Mouse (Mus musculus) hindlimb bud, embryonic 11.5 days (tissue): ENCODE measurements around the gene Asgr1.

Experiments
- DNase-seq: peaks from one replicate; pipeline ENCODE4 v3.0.0-alpha.2; 2012; ENCODE audit warnings: low read depth, low spot score; ENCODE audit errors: extremely low spot score

Asgr1 gene

DNA sequence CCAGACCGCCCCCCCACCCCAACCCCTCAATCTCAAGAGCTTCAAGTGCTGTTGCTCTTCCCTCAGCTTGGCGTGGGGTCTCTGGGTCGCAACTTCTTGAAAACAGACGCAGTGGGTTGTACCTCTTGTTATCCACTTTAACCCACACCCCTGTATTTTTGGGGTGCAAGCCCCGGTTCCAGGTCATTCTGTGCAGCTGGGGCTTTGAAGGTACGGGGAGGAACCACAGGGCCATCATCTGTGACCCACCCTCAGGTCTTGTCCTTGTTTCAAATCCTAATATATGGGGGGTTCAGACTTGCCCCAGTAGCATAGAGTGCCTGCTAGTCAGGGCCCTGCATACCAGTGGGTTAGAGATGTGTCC lies 29.8 kb upstream of the Asgr1 start:
- DNase-seq = no peak

DNA sequence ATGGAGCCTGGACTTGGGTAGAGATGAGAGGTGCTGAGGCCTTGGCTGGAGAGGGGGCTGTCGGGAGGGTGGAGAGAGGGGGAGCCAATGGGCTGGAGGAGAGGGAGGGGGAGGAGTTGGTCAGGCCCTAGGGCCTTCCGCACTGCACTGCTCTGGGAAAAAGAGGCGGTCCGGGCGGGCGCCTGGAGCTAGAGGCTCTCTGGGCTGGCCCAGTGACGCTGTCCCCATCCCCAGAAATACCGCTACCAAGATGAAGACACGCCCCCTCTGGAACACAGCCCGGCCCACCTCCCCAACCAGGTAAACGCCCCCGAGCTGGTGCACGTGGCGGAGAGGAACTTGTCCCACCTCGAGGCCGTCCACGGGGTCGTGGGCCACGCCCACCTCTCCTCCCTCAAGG lies 27.2 kb upstream of the Asgr1 start:
- no peak for DNase-seq

DNA sequence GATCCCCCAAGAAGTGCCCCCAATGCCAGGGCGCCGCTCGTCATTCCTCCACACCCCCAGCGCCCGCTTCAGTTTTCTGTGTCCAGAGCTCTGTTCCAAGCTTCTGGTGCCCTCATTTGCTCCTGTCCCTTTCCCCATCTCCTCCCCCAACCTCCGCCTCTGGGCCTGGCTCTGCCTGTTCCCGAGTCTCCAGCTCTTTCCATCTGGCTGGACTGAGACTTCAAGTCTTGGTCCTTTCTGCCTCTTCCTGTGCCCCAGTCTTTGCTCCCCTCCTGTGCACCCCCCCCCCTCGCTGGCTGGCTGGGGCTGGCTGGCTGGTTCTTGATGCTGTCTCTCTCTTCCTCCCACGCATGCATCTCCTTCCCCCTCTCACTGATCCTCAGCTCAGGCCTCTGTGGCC lies 26.5 kb upstream of the Asgr1 start:
- no peak for DNase-seq

DNA sequence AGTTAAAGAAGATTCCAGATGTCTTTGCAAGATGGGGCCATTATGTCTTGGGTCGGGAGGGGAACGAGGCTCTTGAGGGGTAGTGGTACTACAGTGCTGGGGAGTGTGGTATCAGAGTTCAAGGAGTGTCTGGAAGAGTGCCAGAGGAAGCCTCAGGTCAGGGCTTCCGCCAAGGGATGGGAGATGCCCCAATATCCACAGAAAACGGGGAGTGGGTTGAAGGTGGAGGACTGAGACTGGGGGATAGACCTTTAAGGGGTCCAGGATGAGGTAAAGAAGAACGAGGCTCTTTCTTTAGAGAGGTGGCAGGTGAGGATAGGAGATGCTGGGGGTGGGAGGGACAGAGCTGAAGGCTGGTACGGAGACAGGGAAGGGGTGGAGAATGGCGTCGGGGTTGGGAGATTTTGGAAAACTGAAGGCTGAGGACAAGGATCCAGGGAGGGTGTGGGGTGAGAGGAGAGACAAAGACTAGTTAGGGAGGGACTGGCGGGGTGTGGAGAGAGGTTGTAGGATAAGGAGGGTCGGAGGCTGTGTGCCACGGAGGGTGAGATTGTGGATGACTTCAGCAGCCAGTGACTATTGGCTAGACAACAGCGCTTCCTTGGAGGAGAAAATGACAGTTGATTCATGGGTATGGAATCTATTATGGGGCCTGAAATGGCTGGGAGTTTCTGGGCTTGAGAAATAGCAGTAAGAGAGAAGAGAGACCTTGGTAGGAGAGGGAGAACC lies 25.3 kb upstream of the Asgr1 start:
- no peak for DNase-seq

DNA sequence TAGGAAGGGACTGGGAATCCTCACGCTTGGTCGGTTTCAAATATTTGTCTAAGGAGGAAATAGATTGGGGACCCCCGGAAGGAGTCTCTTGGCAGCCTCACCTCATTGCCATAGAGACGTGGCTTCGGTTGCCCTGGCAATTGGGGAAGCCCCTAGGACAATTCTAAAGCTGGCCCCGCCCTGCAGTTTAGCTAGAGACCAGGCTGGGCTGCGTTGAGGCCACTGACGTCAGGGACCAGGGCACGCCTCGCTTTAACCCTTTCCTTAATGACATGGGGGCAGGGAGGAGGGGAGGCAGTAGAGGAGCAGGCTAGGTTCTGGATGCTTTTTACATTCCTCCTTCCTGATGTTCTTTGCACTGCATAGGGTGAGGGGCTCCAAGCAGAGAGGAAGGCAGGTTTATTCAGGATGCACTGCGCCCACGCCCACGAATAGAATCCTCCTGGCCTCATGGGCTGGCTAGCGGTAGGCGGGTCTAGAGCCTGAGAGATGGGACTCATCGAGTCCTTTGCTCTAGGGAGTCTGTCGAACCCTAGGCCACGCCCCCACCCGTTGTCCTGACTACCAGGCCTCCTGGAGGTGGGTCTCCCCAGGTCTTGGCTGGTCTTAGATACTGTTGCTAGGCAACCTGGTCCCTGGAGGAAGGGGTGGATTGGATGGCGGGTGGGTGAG lies 24.6 kb upstream of the Asgr1 start:
- DNase-seq = peak; percentile 70

DNA sequence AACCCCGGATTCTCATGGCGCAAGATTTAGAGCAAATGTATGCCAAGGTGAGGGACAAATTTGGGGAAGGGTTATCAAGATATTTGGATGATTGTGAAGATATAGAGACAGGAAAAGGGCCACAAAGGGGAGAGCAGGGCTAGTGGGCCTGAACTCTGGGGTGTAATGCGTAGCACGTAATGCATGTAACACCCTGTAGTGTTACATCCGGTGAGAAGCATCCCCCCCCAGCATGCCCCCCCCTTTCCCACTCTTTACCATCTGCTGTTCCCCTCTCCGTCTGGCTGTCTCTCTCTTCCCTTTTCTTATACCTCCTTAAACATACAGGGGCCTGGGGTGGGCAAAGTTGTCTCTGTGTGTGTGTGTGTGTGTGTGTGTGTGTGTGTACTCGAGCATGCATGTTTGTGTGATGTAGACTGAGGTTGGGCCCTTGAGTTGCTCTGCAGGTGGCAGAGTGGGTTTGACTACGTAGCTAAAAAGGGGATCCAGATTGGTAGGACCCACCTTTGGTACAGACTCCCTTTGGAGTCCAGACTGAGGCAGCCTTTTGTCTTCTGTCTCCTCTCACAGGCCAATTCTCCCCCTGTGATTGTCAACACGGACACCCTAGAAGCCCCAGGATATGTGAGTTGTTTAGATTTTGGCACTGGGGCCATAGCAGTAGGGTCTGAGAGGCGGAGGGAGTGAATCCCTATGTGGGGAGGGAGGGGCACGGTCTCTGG lies 23.9 kb upstream of the Asgr1 start:
- DNase-seq = no peak

DNA sequence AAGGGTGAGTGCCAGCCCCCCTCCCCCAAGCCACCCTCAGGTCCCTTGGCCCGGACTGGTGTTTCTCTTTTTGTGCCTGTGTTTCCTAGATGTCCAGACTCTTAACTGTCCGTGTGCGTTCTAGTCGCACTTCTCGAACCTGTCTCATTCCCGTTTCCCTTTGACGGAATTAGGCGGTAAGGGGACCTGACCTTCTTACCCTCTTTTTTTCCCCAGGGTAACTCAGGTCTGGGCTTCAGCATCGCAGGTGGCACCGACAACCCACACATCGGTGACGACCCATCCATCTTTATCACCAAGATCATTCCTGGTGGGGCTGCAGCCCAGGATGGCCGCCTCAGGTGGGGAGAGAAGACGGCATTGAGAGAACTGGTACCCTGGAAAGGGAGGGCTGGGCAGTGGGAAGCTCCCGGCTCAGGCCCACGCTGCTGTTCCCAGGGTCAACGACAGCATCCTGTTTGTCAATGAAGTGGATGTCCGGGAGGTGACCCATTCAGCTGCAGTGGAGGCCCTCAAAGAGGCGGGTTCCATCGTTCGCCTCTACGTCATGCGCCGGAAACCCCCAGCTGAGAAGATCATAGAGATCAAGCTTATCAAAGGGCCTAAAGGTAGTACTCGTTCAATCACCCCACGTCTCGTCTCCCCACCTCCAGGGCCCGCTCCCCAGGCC lies 23.1 kb upstream of the Asgr1 start:
- DNase-seq = no peak

DNA sequence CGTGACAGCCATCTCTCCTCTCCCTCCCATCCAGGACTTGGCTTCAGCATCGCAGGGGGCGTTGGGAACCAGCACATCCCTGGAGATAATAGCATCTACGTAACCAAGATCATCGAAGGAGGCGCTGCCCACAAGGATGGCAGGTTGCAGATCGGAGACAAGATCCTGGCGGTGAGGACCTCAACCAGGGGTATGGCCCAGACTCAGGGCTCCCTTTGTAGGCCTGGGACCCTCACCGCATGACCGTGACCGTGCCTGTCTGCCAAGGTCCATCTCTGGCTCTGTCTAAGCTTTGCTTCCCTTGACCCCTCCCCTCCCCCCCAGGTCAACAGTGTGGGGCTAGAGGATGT lies 22.6 kb upstream of the Asgr1 start:
- no peak for DNase-seq

DNA sequence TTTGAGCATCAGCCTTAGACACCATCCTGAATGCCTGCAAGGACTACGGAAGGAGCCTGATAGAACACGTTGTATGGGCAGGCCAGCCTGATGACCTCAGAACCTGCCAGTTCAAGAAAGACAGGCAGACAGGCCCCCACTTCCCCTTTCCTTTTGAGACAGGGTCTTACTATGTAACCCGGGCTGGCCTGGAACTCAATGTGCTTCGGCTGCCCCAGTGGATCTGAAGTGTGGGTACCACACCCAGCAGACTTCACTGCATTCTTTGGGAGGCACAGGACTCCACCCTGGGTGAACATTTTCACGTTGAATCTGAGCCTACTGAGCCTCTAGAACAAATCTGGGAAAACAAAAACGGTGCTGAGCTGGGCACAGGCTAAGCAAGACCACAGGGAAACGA lies 15.7 kb upstream of the Asgr1 start:
- DNase-seq = no peak

DNA sequence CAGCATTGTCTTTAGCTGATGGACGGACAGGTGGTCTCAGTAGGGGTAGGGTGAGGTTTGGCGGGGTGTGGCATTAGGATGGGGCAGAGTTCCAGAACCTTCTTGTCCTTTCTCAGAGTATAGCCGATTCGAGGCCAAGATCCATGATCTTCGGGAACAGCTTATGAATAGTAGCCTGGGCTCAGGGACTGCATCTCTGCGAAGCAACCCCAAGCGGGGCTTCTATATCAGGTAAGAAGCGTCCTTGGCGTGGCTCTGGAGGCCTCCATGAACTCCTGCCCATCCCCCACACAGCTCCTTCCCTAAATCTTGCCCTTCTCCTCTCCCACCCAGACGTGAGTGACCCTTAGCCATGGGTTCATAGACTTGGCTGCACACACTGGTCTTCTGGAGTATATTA lies 14.3 kb upstream of the Asgr1 start:
- no peak for DNase-seq

DNA sequence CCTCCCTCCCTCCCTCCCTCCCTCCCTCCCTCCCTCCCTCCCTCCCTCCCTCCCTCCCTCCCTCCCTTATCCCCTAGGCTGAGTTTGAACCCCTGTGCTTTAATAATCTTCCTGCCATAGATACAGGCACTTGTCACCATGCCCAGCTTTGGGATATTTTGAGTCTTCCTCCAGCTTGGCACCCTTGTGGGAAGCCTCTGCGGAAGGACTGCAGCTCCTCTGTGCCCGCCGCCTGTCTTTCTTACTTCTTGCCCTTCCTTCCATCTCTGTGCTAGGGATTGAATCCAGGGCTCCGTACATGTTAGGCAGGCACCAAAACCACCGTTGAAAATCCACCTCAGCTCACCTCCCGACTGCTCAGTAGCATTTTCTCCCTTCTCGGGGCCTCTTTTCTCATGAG lies 13.7 kb upstream of the Asgr1 start:
- no peak for DNase-seq

DNA sequence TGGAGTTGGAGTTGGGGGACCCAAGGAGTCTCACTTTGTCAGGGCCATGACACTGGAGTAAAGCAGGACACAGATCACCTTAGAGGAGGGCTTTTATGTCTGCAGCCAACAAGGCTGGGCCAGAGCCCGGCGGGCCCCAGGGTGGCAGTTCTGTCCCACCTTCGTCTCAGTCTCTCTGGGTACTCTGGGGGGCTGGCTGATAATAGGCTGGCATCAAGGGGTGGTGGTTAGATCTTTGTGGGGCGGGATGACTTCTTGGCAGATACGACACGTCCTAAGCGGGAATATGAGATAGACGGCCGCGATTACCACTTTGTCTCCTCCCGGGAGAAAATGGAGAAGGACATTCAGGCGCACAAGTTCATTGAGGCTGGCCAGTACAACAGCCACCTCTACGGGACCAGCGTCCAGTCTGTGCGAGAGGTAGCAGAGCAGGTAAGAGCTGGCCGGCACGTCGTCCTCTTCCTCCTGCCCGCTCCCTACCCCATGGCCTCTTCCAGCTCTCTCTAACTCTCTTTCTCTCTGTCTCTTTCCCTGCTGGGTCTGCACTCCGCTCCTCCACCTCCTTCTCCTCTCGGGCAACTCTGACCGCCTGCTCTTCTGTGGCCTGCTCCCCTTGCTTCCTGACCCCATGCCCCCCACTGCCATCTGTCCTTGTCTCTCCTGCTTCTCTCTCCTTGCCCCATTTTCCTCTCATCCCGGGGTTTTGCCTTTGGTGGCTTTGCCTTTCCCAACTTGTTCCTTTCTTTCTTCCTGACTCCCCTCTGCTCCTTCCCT lies 11.4 kb upstream of the Asgr1 start:
- DNase-seq = no peak

DNA sequence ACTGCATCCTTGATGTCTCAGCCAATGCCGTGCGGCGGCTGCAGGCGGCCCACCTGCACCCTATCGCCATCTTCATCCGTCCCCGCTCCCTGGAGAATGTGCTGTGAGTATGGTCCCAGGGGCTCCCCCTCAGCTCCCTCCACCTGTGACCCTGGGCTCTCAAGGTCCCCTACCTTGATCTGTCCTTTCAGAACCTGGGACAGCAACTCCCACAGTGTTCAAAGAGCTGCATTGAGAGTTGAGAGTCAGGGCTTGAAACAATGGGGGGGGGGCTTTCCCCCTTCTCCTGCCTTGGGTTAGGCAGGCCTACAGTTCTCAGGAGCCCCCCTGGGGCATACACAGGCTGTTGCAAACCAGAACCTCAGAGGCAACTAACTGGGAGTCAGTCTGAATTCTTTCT lies 10.2 kb upstream of the Asgr1 start:
- DNase-seq = no peak

DNA sequence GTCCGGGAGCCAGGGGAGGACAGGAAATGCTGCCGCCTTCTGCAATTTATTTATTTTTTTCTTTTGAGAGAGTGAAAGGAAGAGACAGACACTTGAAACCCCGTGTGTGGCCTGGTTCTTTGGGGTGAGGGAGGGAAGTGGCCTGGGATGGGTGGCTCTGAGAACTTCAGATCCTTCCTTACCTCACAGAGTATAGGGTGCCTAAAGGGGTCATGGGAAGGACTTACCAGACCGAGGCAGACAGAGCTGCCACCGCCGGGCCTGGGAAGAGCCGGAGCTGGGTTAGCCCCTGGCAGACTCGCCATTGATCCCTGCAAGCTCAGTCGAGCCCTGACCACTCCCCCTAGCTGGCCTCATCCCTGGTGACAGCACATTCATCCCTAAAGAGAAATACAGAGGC lies 8.4 kb upstream of the Asgr1 start:
- no peak for DNase-seq

DNA sequence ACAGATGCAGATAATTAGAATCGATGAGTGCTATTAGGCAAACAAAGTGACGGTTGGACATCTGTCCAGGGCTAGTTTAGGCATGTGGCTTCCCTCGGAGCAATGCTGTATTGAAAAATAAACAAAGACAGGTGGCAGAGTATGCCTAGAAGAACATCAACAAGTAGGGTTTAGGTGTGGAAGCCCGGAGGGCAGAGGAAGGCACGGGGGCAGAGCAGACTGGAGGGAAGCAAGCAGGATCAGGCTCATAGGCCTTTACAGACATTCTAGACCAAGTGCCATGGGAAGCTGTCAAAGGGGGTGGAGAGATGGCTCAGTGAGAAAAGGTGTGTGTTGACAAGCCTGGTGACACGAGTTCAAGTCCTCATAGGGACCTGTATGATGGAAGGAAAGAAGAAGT lies 4.5 kb upstream of the Asgr1 start:
- DNase-seq = no peak

DNA sequence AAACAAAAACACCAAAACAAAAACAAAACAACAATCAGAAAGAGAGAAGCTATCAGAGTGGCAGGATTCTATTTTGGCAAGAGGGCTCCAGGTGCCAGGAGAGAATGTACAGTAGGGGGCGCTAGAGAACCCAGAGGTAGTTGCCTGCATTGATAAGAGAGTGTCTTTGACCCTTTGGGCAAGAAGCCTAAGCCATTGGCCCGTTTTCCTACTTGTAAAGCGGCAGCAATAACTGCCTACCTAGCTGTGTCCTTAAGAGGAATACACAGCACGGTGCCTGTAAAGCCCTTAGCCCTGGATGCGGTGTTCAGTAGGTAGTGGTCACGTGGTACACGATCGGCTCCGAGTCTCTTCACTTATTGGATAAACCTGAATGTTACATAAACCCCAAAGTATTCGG lies 4.1 kb upstream of the Asgr1 start:
- no peak for DNase-seq

DNA sequence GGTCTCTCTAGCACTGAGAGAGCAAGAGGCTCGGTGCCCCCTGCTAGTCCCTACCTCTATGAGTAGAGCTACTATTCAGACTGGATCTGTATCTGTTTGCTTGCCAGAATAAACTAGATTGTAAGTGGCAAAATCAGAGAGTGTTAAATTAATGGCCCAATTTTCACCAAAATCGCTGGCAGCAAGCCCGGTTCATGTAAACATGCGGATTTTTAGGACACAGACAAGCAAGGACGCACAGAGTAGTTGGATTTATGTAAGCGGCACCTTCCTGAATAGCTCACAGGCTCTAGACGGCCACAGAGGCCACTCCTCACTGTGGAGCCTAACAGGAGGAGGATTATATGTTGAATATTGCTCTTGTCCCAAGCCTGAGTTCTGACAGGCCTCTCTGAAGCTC lies 729 bp upstream of the Asgr1 start:
- no peak for DNase-seq

DNA sequence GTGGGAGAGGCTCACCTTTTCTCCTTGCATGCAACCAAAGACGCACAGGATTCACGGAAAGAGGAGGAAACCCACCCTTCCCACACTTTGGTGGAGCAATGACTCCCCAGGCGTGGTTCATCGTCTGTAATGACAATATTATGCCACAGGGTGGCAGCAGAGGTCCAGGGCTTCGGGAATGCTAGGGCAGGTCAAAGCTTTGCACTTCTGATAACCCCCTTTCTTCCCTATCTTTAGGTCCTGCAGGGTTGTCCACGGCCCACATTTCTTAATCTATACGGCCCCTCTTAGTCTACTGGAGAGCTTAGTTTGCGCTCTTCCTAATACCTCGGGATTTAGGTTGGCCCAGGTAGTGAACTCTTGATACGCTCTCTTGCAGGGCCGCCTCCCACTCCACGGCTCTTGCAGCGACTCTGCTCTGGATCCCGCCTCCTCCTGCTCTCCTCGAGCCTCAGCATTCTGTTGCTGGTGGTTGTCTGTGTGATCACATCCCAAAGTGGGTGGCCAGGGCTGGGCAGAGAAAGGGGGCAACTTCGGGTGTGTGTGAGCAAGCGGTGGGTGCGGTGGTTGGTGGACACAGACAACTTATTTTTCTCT lies 1.8 kb downstream of the Asgr1 start:
- peak; percentile 70 for DNase-seq

DNA sequence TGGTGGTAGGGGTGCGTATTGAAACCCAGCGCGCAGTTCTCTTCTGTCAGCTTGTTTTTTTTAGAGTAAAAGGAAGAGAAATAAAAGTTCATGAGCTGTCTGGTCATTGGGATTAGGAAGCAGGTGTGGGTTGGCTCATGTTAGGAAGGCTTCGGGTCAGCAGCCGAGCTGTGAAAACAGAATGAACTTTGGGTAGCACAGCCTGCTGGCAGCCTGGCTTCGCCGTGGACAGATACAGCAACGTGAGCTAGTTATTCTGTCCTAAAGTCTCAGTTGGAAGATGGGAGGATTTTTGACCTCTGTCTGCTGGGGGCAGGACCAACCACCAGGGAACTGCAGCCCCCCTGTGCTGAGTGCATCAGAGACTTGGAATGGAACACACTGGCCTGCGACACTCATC lies 3.9 kb downstream of the Asgr1 start:
- DNase-seq = no peak

DNA sequence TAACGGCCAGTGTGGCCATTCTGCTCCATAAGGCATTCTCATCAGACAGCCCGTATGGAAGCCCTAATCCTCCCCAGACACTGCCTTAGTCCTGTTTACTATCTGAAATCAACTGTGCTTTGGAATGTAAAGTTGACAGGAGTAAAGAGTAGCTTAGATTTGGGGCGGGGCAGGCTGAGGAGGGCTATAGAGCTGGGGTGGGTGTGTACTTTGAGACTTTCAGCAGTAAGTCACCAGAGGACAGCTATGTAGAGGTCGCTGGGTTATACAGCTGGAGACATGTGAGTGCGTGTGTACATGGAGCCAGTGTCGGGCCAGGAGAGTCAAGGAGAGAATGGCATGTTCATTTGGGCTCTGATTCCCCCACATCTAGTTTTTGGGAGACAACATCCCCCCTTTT lies 6.0 kb downstream of the Asgr1 start:
- DNase-seq = no peak

DNA sequence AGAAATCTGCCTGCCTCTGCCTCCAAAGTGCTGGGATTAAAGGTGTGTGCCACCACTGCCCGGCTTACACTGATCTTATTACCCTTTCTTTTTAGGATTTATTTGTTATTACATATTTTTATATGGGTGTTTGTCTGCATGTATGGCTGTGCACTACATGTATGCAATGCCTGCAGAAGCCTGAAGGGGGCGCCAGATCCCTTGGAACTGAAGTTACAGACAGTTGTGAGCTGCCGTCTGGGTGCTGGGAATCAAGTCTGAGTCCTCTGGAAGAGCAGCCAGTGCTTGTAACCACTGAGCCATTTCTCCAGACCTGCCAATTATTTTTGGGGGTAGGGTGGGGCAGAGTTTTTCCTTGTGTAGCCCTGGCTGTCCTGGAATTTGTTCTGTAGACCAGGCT lies 9.2 kb downstream of the Asgr1 start:
- DNase-seq = no peak
